Comparison of ENCODE assay signal across 8 mouse cellular contexts in genomic region chr15:78934784-78935320, GRCm38 (mm10). TPM values are rescaled to one million over a fixed set of nuclear protein-coding genes. Genes with fewer than 3 reads are reported as not detected.
DNase-seq lines count a peak whose midpoint lies in the region; ATAC-seq and TF ChIP-seq lines count a peak whose summit lies in the region.

Gene Nol12, plus strand, starts transcription at chr15:78934933.

- H3K27me3 ChIP-seq in E14TG2a.4 (ENCODE audit: insufficient read depth, low read length) = no peaks in the 10 kb centered on the region; the same call in 1 of the 2 replicates
- 0 out of 2 replicates have a peak, but pooled peaks cover 3% of the 10 kb centered on the region for H3K27me3 ChIP-seq in forebrain, embryonic 12.5 days
- H3K27me3 ChIP-seq in heart, postnatal 0 days (ENCODE audit: control insufficient read depth, insufficient read depth, low read length) = no peaks in the 10 kb centered on the region
- H3K27me3 ChIP-seq in liver, postnatal 0 days (ENCODE audit: insufficient read depth, low read length) = no peaks in the 10 kb centered on the region
- no peaks in the 10 kb centered on the region for H3K27me3 ChIP-seq in neural tube, embryonic 14.5 days (ENCODE audit: control insufficient read depth, insufficient read depth, low read length)

- ATAC-seq in forebrain, embryonic 12.5 days (ENCODE audit: low FRiP score) = peak; percentile 86
- ATAC-seq in heart, postnatal 0 days (ENCODE audit: insufficient read depth, low read depth) = peak; percentile 82
- peak; percentile 86 for ATAC-seq in liver, postnatal 0 days
- peak; percentile 91 for ATAC-seq in neural tube, embryonic 14.5 days (ENCODE audit: low read depth)

- TF ChIP-seq CTCF in E14TG2a.4 (conservative IDR thresholded peaks at IDR 0.05; ENCODE audit: low read length) = no peak
- no peak for TF ChIP-seq CTCF in heart, postnatal 0 days (IDR thresholded peaks at IDR 0.05; ENCODE audit: low read depth)
- TF ChIP-seq CTCF in liver, postnatal 0 days (IDR thresholded peaks at IDR 0.05; ENCODE audit: low read depth) = peak; percentile 7; the same call in 1 of the 2 replicates

- no peaks in the 10 kb centered on the region for H3K9me3 ChIP-seq in E14TG2a.4 (ENCODE audit: low read length)
- H3K9me3 ChIP-seq in forebrain, embryonic 12.5 days = no peaks in the 10 kb centered on the region
- no peaks in the 10 kb centered on the region for H3K9me3 ChIP-seq in heart, postnatal 0 days (replicated peaks; ENCODE audit: control insufficient read depth, low read length)
- H3K9me3 ChIP-seq in liver, postnatal 0 days (ENCODE audit: low read length) = no peaks in the 10 kb centered on the region
- H3K9me3 ChIP-seq in neural tube, embryonic 14.5 days (ENCODE audit: control insufficient read depth, low read length) = no peaks in the 10 kb centered on the region

- H3K9ac ChIP-seq in forebrain, embryonic 12.5 days = peak within 1 kb of the TSS; percentile 86
- H3K9ac ChIP-seq in heart, postnatal 0 days (replicated peaks; ENCODE audit: low read depth, low read length) = peak within 1 kb of the TSS; percentile 45; the same call in 1 of the 2 replicates
- peak within 1 kb of the TSS; percentile 76 for H3K9ac ChIP-seq in liver, postnatal 0 days (replicated peaks)
- peak within 1 kb of the TSS; percentile 68 for H3K9ac ChIP-seq in neural tube, embryonic 14.5 days (replicated peaks; ENCODE audit: low read depth, low read length)

- WGBS in forebrain, embryonic 12.5 days = under 1% methylated on average over 41 of the region's 42 CpGs
- under 1% methylated on average over 40 of the region's 42 CpGs for WGBS in heart, postnatal 0 days
- WGBS in liver, postnatal 0 days (ENCODE audit: insufficient replicate concordance) = under 1% methylated on average over 38 of the region's 42 CpGs
- WGBS in neural tube, embryonic 14.5 days = under 1% methylated on average over 41 of the region's 42 CpGs

- H3K4me3 ChIP-seq in E14TG2a.4 (replicated peaks; ENCODE audit: low read length) = peak within 1 kb of the TSS; percentile 91
- peak within 1 kb of the TSS; percentile 84 for H3K4me3 ChIP-seq in forebrain, embryonic 12.5 days (replicated peaks)
- H3K4me3 ChIP-seq in heart, postnatal 0 days (ENCODE audit: low read depth, low read length) = peak within 1 kb of the TSS; percentile 70
- peak within 1 kb of the TSS; percentile 76 for H3K4me3 ChIP-seq in liver, postnatal 0 days (ENCODE audit: low read depth, low read length)
- peak within 1 kb of the TSS; percentile 51 for H3K4me3 ChIP-seq in neural tube, embryonic 14.5 days (ENCODE audit: low read depth, low read length)

- DNase-seq in c-Kit-positive CD71-positive TER-119-negative erythroid progenitor cells, embryonic 14.5 days (ENCODE audit: low read depth) = peak; percentile 86
- DNase-seq in heart, postnatal 0 days (ENCODE audit: low spot score) = peak; percentile 90
- peak; percentile 83 to 89 for DNase-seq in kidney, postnatal 4 days
- peak; percentile 88 for DNase-seq in liver, postnatal 0 days
- DNase-seq in testis, postnatal 10 days (ENCODE audit: low spot score) = peak; percentile 81

- no peak; the same call in 1 of the 2 replicates for TF ChIP-seq EP300 in heart, postnatal 0 days (IDR thresholded peaks at IDR 0.05; ENCODE audit: low read depth)
- TF ChIP-seq EP300 in liver, postnatal 0 days (IDR thresholded peaks at IDR 0.05; ENCODE audit: low read depth) = no peak; the same call in none of the 2 replicates

- H3K27ac ChIP-seq in forebrain, embryonic 12.5 days = peak within 1 kb of the TSS; percentile 87
- peak within 1 kb of the TSS; percentile 31; the same call in 1 of the 2 replicates for H3K27ac ChIP-seq in heart, postnatal 0 days (ENCODE audit: low read depth)
- peak within 1 kb of the TSS; percentile 75 for H3K27ac ChIP-seq in liver, postnatal 0 days (ENCODE audit: low read depth)
- peak within 1 kb of the TSS; percentile 80 for H3K27ac ChIP-seq in neural tube, embryonic 14.5 days (ENCODE audit: low read depth, low read length)

- H3K36me3 ChIP-seq in E14TG2a.4 (ENCODE audit: insufficient read depth, low read length) = peaks cover 43% of the 10 kb centered on the region
- peaks cover 35% of the 10 kb centered on the region for H3K36me3 ChIP-seq in forebrain, embryonic 12.5 days (replicated peaks)
- H3K36me3 ChIP-seq in heart, postnatal 0 days (replicated peaks; ENCODE audit: control insufficient read depth, insufficient read depth, low read length) = peaks cover 32% of the 10 kb centered on the region
- H3K36me3 ChIP-seq in liver, postnatal 0 days (replicated peaks; ENCODE audit: insufficient read depth, low read length) = peaks cover 26% of the 10 kb centered on the region
- H3K36me3 ChIP-seq in neural tube, embryonic 14.5 days (ENCODE audit: control insufficient read depth, insufficient read depth, low read length) = peaks cover 13% of the 10 kb centered on the region

- H3K4me2 ChIP-seq in forebrain, embryonic 12.5 days = peak within 1 kb of the TSS; percentile 66
- H3K4me2 ChIP-seq in heart, postnatal 0 days (ENCODE audit: low read depth, low read length) = peak within 1 kb of the TSS; percentile 61
- peak within 1 kb of the TSS; percentile 91 for H3K4me2 ChIP-seq in liver, postnatal 0 days (ENCODE audit: low read depth, low read length)
- H3K4me2 ChIP-seq in neural tube, embryonic 14.5 days (ENCODE audit: low read depth, low read length) = peak within 1 kb of the TSS; percentile 73

- H3K4me1 ChIP-seq in E14TG2a.4 (replicated peaks; ENCODE audit: low read depth, low read length) = peaks cover 45% of the 10 kb centered on the region
- peaks cover 13% of the 10 kb centered on the region for H3K4me1 ChIP-seq in forebrain, embryonic 12.5 days
- peaks cover 7% of the 10 kb centered on the region; the same call in 1 of the 2 replicates for H3K4me1 ChIP-seq in heart, postnatal 0 days (ENCODE audit: control insufficient read depth, insufficient read depth)
- H3K4me1 ChIP-seq in liver, postnatal 0 days (ENCODE audit: insufficient read depth) = peaks cover 13% of the 10 kb centered on the region
- H3K4me1 ChIP-seq in neural tube, embryonic 14.5 days (ENCODE audit: control insufficient read depth, insufficient read depth, low read length) = peaks cover 12% of the 10 kb centered on the region

RNA-seq across cellular contexts. Expression of gene Nol12, which starts in this region (rescaled TPM):
- polyA plus RNA-seq in forebrain, embryonic 12.5 days (2016; fragmentation: Nextera tagmentation; extraction: Ambion mirVana) = 53.5 and 56.4 TPM in 2 replicates
- total RNA-seq in heart, postnatal 0 days (2014; rRNA removed; ENCODE audit: low replicate concordance) = 3.4 TPM in 1 of 2 replicates, not detected in the other
- polyA plus RNA-seq in heart, postnatal 0 days (2015; fragmentation: Nextera tagmentation; extraction: Ambion mirVana) = 23.3 TPM in 2 replicates
- 20.3 and 21.5 TPM in 2 replicates for polyA plus RNA-seq in liver, postnatal 0 days (2015; fragmentation: Nextera tagmentation; extraction: Ambion mirVana)
- 58.4 and 66.0 TPM in 2 replicates for polyA plus RNA-seq in neural tube, embryonic 14.5 days (2014; fragmentation: Nextera tagmentation; extraction: Ambion mirVana)

Comparison
In these comparisons a context has a peak if more than half of its experiments do, and no peak if none do; other contexts are left out.
1. Peak in every context shown above with its lines: DNase-seq, ATAC-seq, H3K4me3 ChIP-seq and H3K27ac ChIP-seq.
2. H3K27ac ChIP-seq: peak in every context shown above with its lines; median percentile 87 in forebrain, embryonic 12.5 days; 80 in neural tube, embryonic 14.5 days; 75 in liver, postnatal 0 days; 31 in heart, postnatal 0 days.